ENCODE assay signal across 9 mouse cellular contexts in the genomic region with DNA sequence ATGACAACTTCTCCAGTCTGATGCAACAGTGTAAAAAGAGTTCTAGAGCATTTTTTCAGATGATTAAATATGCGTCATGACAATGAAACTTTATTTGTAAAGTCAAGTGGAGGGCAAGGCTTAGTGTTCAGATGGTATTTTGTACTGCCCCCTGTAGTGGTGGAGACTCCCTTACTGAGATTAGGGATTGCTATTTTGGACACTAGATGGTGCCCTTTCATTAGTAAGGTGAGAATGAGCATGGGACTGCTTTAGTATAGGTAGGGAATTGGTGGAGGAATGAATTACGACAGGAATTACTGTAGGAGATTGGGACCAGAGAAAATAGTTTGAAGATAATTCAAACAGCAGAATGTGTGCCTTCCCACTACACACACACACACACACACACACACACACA.
DNase-seq lines count a peak whose midpoint lies in the region; ATAC-seq and TF ChIP-seq lines count a peak whose summit lies in the region.
"Had no signal": no experiment of that assay in that cellular context is flagged by ENCODE, and none has a peak within 500 bp of the region (broad histone marks: within the 10 kb centered on the region; RNA-seq: fewer than 3 reads in every experiment).

No protein-coding gene starts in this region.

- H3K9ac ChIP-seq in intestine, embryonic 16.5 days (ENCODE audit: low read depth, low read length): no peak overlapping the region
- no peak overlapping the region for H3K9ac ChIP-seq in stomach, postnatal 0 days (ENCODE audit: low read length)
- no peak overlapping the region for H3K9ac ChIP-seq in liver, embryonic 11.5 days (ENCODE audit: low read depth, low read length)

- no peak overlapping the region for H3K4me3 ChIP-seq in cerebellum, adult 2 months (replicated peaks; ENCODE audit: insufficient read depth, low read depth, low read length)
- H3K4me3 ChIP-seq in intestine, embryonic 16.5 days (ENCODE audit: low read length): no peak overlapping the region
- no peak overlapping the region for H3K4me3 ChIP-seq in stomach, postnatal 0 days (ENCODE audit: low read depth, low read length)
- no peak overlapping the region for H3K4me3 ChIP-seq in liver, embryonic 11.5 days (ENCODE audit: low read depth, low read length)
- H3K4me3 ChIP-seq: myocyte had no signal

- H3K4me2 ChIP-seq in intestine, embryonic 16.5 days (ENCODE audit: low read depth, low read length): no peak overlapping the region
- H3K4me2 ChIP-seq in stomach, postnatal 0 days (replicated peaks; ENCODE audit: low read depth): no peak overlapping the region
- no peak overlapping the region for H3K4me2 ChIP-seq in liver, embryonic 11.5 days

- DNase-seq in kidney, adult 9 months: peak; percentile 52
- no peak for DNase-seq in kidney, postnatal 4 days
- peak; percentile 29 for DNase-seq in MN1 (ENCODE audit: low spot score)
- peak; percentile 13 to 70 for DNase-seq in cerebellum, adult 2 months
- DNase-seq in stomach, postnatal 0 days (ENCODE audit: low spot score): no peak
- no peak for DNase-seq in gastrocnemius, postnatal 25 days
- DNase-seq in liver, embryonic 11.5 days (ENCODE audit: low spot score): no peak

- no peak overlapping the region for H3K27ac ChIP-seq in cerebellum, adult 2 months (ENCODE audit: insufficient read depth, low read length)
- no peak overlapping the region for H3K27ac ChIP-seq in intestine, embryonic 16.5 days (ENCODE audit: low read length)
- H3K27ac ChIP-seq in stomach, postnatal 0 days (replicated peaks): no peak overlapping the region
- no peak overlapping the region for H3K27ac ChIP-seq in liver, embryonic 11.5 days (ENCODE audit: low read depth, low read length)

- ATAC-seq in intestine, embryonic 16.5 days: 0 out of 2 replicates have a peak, but pooled peaks have one; percentile 55
- no peak for ATAC-seq in stomach, postnatal 0 days (ENCODE audit: low FRiP score, low TSS enrichment)
- no peak for ATAC-seq in liver, embryonic 11.5 days (replicated peaks; ENCODE audit: low FRiP score)

- H3K4me1 ChIP-seq in cerebellum, adult 2 months (ENCODE audit: control insufficient read depth, insufficient read depth, low read length): no peaks in the 10 kb centered on the region; the same call in 1 of the 2 replicates
- H3K4me1 ChIP-seq in intestine, embryonic 16.5 days (ENCODE audit: control insufficient read depth, insufficient read depth, low read length): no peaks in the 10 kb centered on the region
- H3K4me1 ChIP-seq in stomach, postnatal 0 days (replicated peaks; ENCODE audit: control insufficient read depth, insufficient read depth): no peaks in the 10 kb centered on the region
- H3K4me1 ChIP-seq in liver, embryonic 11.5 days (replicated peaks; ENCODE audit: control insufficient read depth, insufficient read depth, low read length): no peaks in the 10 kb centered on the region

- no peak for TF ChIP-seq POLR2A in cerebellum, adult 2 months (IDR thresholded peaks at IDR 0.05; ENCODE audit: borderline replicate concordance, insufficient read depth, low read length)

- H3K27me3 ChIP-seq in cerebellum, adult 2 months (ENCODE audit: control insufficient read depth, insufficient read depth, low read length): no peaks in the 10 kb centered on the region
- no peaks in the 10 kb centered on the region for H3K27me3 ChIP-seq in intestine, embryonic 16.5 days (replicated peaks; ENCODE audit: control insufficient read depth, insufficient read depth, low read length)
- no peaks in the 10 kb centered on the region for H3K27me3 ChIP-seq in stomach, postnatal 0 days (ENCODE audit: control insufficient read depth, insufficient read depth, low read length)
- H3K27me3 ChIP-seq in liver, embryonic 11.5 days (replicated peaks; ENCODE audit: control insufficient read depth, insufficient read depth, low read length): no peaks in the 10 kb centered on the region

- 22% methylated on average over 2 of the region's 2 CpGs for WGBS in cerebellum, adult 2 months
- WGBS in intestine, embryonic 16.5 days: 14% methylated on average over 2 of the region's 2 CpGs
- WGBS in stomach, postnatal 0 days: 16% methylated on average over 2 of the region's 2 CpGs
- 25% methylated on average over 2 of the region's 2 CpGs for WGBS in liver, embryonic 11.5 days

- H3K36me3 ChIP-seq in intestine, embryonic 16.5 days (ENCODE audit: control insufficient read depth, insufficient read depth, low read length): no peaks in the 10 kb centered on the region
- no peaks in the 10 kb centered on the region for H3K36me3 ChIP-seq in stomach, postnatal 0 days (ENCODE audit: control insufficient read depth, insufficient read depth, low read length)
- H3K36me3 ChIP-seq in liver, embryonic 11.5 days (ENCODE audit: control insufficient read depth, insufficient read depth, low read length): no peaks in the 10 kb centered on the region

- peak; percentile 43; the same call in 1 of the 2 replicates for TF ChIP-seq CTCF in cerebellum, adult 2 months (IDR thresholded peaks at IDR 0.05; ENCODE audit: borderline replicate concordance, insufficient read depth, low read depth, low read length)
- TF ChIP-seq CTCF in stomach, postnatal 0 days (IDR thresholded peaks at IDR 0.05; ENCODE audit: low read depth): peak; percentile 89

- no peaks in the 10 kb centered on the region for H3K9me3 ChIP-seq in intestine, embryonic 16.5 days (ENCODE audit: control insufficient read depth, low read length)
- no peaks in the 10 kb centered on the region for H3K9me3 ChIP-seq in stomach, postnatal 0 days (ENCODE audit: control insufficient read depth, low read length)
- H3K9me3 ChIP-seq in liver, embryonic 11.5 days (ENCODE audit: control insufficient read depth, low read length): no peaks in the 10 kb centered on the region

- TF ChIP-seq EP300 in stomach, postnatal 0 days (optimal IDR thresholded peaks at IDR 0.05): no peak

Comparison
In these comparisons a context has a peak if more than half of its experiments do, and no peak if none do; other contexts are left out.
1. DNase-seq: peak in kidney, adult 9 months (single experiment), MN1 (single experiment) and cerebellum, adult 2 months (2 of 2); none in kidney, postnatal 4 days (0 of 2), stomach, postnatal 0 days (single experiment), gastrocnemius, postnatal 25 days (single experiment) and liver, embryonic 11.5 days (single experiment).